Mouse (Mus musculus) lung, postnatal 0 days (tissue): ENCODE results near the gene Mlph. TPM values are rescaled to one million over a fixed set of nuclear protein-coding genes. Genes with fewer than 3 reads are reported as not detected.
A peak's percentile ranks its signal among the peaks of the same experiment; 100 is the strongest.

Experiments
- ATAC-seq: fragments of 200-750 bp; cut with Nextera tagmentation; 2 replicates; pipeline ENCODE4 v1.8.0; 2017; ENCODE audit warnings: moderate library complexity
- DNase-seq: peaks from one replicate; pipeline ENCODE4 v3.0.0-alpha.2; 2016; ENCODE audit warnings: low spot score
- H3K27ac ChIP-seq: fragments of 300-500 bp; sonication (generic); 2 replicates; pipeline ENCODE4 v1.5.1; 2014; ENCODE audit warnings: antibody characterized with exemption, mild to moderate bottlenecking, low read length, mixed read lengths
- H3K27me3 ChIP-seq: fragments of 300-500 bp; sonication (generic); replicated peaks from 2 replicates; pipeline ENCODE4 v1.6.1; 2014; ENCODE audit warnings: low read length, mixed read lengths; ENCODE audit not compliant: insufficient read depth
- H3K36me3 ChIP-seq: fragments of 300-500 bp; sonication (generic); 2 replicates; pipeline ENCODE4 v1.6.1; 2014; ENCODE audit warnings: low read length, mixed read lengths; ENCODE audit not compliant: insufficient read depth
- H3K4me1 ChIP-seq: fragments of 300-500 bp; sonication (generic); 2 replicates; pipeline ENCODE4 v1.6.1; 2014; ENCODE audit warnings: antibody characterized with exemption, low read depth, low read length, mixed read lengths; ENCODE audit not compliant: insufficient read depth
- H3K4me2 ChIP-seq: fragments of 300-500 bp; sonication (generic); replicated peaks from 2 replicates; pipeline ENCODE4 v1.6.1; 2014; ENCODE audit warnings: low read depth, mild to moderate bottlenecking, low read length, moderate library complexity, mixed read lengths
- H3K4me3 ChIP-seq: fragments of 300-500 bp; sonication (generic); 2 replicates; pipeline ENCODE4 v1.5.1; 2014; ENCODE audit warnings: low read depth, low read length
- H3K9ac ChIP-seq: fragments of 300-500 bp; sonication (generic); replicated peaks from 2 replicates; pipeline ENCODE4 v1.6.1; 2014; ENCODE audit warnings: low read depth, mild to moderate bottlenecking
- H3K9me3 ChIP-seq: fragments of 300-500 bp; sonication (generic); 2 replicates; pipeline ENCODE4 v1.6.1; 2016; ENCODE audit warnings: low read length, mixed read lengths
- CTCF ChIP-seq: IDR thresholded peaks from 2 replicates; pipeline ENCODE4 v1.5.1; 2016; ENCODE audit warnings: antibody characterized with exemption, mild to moderate bottlenecking
- EP300 ChIP-seq: IDR thresholded peaks from 2 replicates; pipeline ENCODE4 v1.6.1; 2016; ENCODE audit warnings: antibody characterized with exemption, mild to moderate bottlenecking, control low read depth
- WGBS: fragments of 180-500 bp; shearing (Covaris S2); extraction: QIAGEN DNeasy Blood & Tissue Kit; methylation state at CpG from one replicate; pipeline ENCODE4 v1.1.7; 2014; 5-methylcytosine and 5-hydroxymethylcytosine counted together
- polyA plus RNA-seq: library from polyadenylated mRNA; unstranded; fragments of >200 nt; fragmentation: Nextera tagmentation; extraction: Ambion mirVana; gene quantifications from 2 replicates; pipeline ENCODE4 v1.2.1, GENCODE M21; 2015

Gene Mlph
- polyA plus RNA-seq, 1 experiment from 2014 or later = 2.7 TPM

DNA sequence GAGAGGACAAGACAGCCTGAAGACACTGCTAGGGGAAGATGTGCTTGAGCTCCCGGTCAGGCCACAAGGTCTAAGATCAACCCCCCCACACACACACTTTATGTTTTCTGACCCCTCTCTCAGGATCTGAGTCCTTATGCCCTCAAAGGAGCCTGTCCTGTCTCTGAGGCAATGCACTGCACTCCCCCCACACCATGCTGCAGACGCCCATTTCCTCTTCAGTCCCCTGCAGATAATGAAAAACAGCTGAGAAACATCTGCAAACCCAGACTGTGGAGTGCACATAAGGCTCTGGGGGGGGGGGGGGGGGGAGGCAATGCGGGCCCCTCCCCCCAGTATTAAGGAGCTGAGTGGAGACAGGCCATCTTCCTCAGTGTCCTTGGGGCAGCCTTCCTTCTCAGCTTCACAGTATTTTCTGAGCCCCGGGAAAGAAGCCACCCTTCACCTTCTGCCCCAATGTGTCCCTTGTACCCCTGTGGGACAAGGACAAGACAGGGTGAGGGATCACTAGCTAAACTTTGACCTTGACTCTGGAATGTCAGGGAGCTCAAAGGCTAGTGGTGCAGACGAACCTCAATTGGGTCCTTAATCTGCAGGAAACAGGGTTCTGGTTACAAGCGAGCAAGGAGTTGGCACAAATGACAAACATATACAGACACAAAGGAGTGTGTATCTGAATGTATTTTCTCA, 29.0 kb upstream of the Mlph start:
- no peak overlapping the region for H3K27ac ChIP-seq
- 51% methylated on average over 5 of the region's 6 CpGs for WGBS
- H3K9me3 ChIP-seq = no peaks in the 10 kb centered on the region
- no peaks in the 10 kb centered on the region for H3K27me3 ChIP-seq
- H3K9ac ChIP-seq = no peak overlapping the region
- no peaks in the 10 kb centered on the region for H3K4me1 ChIP-seq
- H3K4me3 ChIP-seq = no peak overlapping the region
- TF ChIP-seq EP300 (no peak), CTCF (no peak)
- DNase-seq = peak; percentile 64
- no peaks in the 10 kb centered on the region for H3K36me3 ChIP-seq
- ATAC-seq = peak; percentile 91
- no peak overlapping the region for H3K4me2 ChIP-seq

DNA sequence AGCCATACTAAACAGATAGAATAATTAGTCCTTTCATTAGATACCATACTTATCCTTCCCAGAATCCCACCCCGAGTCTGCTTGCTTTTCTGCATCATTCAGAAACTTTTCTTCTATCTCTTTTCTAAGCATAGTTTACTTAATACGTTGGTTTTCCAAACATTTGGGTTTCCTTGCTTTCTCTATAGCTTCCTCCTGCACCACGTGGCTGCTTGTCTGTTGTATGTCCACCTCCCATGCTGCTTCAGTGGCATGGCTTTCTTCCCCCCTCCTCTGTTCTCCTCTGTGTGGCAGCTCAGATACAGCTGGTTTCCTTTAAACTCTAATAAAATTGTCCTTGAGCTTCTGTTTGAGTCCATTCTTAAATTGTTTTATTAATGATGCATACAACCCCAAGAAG, 20.4 kb upstream of the Mlph start:
- Histone ChIP-seq H3K4me1 (peaks cover 9% of the 10 kb centered on the region), H3K36me3 (no peaks in the 10 kb centered on the region), H3K27ac (no peak overlapping the region), H3K9ac (no peak overlapping the region), H3K9me3 (no peaks in the 10 kb centered on the region), H3K27me3 (no peaks in the 10 kb centered on the region), H3K4me2 (no peak overlapping the region), H3K4me3 (no peak overlapping the region)
- no peak for ATAC-seq
- no peak for TF ChIP-seq CTCF
- no peak for TF ChIP-seq EP300
- DNase-seq = no peak
- 34% methylated on average over 3 of the region's 3 CpGs for WGBS

DNA sequence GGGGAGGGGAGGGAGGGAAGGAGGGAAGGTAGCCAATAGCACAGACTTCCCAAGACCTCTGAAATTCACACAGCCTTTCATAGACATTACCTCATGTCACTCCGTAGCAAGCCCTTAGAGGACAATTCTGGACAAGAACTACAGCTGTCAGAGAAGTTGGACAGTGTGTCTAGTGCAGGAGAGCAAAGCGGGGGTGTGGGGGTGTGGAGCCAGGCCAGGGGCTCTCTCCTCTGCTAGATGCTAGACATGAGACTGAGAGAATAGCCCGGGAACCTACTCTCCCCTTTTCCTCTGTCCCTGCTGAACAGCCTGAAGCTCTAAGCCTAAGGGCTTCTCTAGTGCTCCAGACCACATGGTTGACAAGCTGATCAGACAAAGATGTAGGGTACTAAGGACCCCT, 19.9 kb upstream of the Mlph start:
- Histone ChIP-seq H3K4me1 (peaks cover 9% of the 10 kb centered on the region), H3K27me3 (no peaks in the 10 kb centered on the region), H3K36me3 (no peaks in the 10 kb centered on the region), H3K27ac (no peak overlapping the region), H3K4me3 (no peak overlapping the region), H3K4me2 (no peak overlapping the region), H3K9ac (no peak overlapping the region), H3K9me3 (no peaks in the 10 kb centered on the region)
- WGBS = 62% methylated on average over 3 of the region's 3 CpGs
- DNase-seq (no peak), ATAC-seq (no peak)
- TF ChIP-seq EP300 = no peak
- no peak for TF ChIP-seq CTCF

DNA sequence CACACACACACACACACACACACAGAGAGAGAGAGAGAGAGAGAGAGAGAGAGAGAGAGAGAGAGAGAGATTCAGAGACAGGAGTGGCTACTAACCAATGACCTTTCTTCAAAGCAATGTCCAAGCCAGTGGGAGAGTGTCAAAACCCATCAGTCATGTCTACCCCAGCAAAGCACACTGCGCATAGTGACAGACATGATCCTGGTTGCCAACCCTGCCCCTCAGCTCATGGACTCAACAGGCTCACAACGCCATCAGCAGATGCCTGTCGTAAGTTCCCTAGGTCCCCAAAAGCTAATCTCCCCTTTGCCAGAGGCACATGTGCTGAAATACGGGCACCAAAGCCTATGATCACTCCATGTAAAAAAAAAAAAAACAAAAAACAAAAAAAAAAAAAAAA, 18.6 kb upstream of the Mlph start:
- no peaks in the 10 kb centered on the region for H3K36me3 ChIP-seq
- ATAC-seq (no peak), DNase-seq (no peak)
- H3K27ac ChIP-seq = peak overlapping the region; percentile 66
- 84% methylated on average over 4 of the region's 4 CpGs for WGBS
- H3K9ac ChIP-seq = no peak overlapping the region
- H3K4me3 ChIP-seq = no peak overlapping the region
- no peak overlapping the region for H3K4me2 ChIP-seq
- peaks cover 9% of the 10 kb centered on the region for H3K4me1 ChIP-seq
- no peaks in the 10 kb centered on the region for H3K9me3 ChIP-seq
- no peak for TF ChIP-seq CTCF
- no peak for TF ChIP-seq EP300
- no peaks in the 10 kb centered on the region for H3K27me3 ChIP-seq

DNA sequence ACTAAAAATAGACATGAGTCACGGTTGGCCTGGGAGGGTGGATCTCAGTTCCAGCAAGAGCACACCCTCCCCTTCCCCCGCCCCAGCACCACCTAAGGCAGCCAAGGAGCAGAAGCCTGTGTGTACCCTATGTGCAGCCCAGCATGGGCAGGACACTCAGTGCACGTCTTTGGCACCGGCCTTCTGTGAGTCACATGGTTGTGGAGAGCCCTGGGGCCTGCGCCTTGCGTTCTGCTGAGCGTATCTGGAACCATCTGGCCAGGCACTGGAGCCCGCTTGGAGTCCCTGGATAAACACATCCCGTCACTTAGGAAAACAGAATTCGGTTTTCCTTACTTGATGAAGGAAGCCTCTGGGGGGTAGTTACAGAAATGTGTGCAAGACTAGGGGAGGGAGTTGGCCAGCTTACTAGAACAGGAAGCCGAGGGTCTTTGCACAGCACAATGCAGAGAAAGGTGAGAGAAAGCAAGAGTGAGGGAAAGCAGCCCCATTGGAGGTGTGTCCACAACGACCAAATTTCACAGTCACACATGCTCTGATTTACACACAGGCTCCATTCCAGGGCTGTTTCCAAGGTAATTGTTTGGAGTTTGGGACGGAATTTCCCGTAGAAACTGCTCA, 18.0 kb upstream of the Mlph start:
- 25% methylated on average over 14 of the region's 14 CpGs for WGBS
- no peak overlapping the region for H3K4me3 ChIP-seq
- no peaks in the 10 kb centered on the region for H3K27me3 ChIP-seq
- H3K27ac ChIP-seq = peak overlapping the region; percentile 66
- ATAC-seq = peak; percentile 96
- H3K4me2 ChIP-seq = no peak overlapping the region
- H3K9ac ChIP-seq = no peak overlapping the region
- DNase-seq = peak; percentile 83
- no peaks in the 10 kb centered on the region for H3K36me3 ChIP-seq
- H3K4me1 ChIP-seq = peaks cover 9% of the 10 kb centered on the region
- H3K9me3 ChIP-seq = no peaks in the 10 kb centered on the region
- TF ChIP-seq EP300 (no peak), CTCF (no peak)

DNA sequence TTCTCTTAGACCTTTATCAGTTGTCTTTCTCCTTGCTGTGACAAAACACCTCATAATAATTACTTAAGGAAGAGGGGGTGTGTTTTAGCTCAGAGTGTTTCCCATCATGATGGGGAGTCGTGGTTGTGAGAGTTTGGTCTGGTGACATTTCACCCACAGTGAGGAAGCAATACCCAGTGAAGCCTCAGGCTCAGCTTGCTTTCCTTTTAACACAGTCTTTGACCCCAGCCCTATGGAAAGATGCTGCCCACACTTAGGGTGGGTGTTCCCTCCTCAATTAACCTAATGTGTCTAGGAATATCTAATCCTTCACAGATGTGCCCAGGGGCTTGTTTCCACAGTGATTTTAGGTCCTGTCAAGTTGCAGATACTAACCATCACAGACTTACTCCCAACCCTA, 16.9 kb upstream of the Mlph start:
- no peaks in the 10 kb centered on the region for H3K27me3 ChIP-seq
- no peak overlapping the region for H3K4me3 ChIP-seq
- H3K9ac ChIP-seq = no peak overlapping the region
- H3K4me1 ChIP-seq = peaks cover 9% of the 10 kb centered on the region
- 20% methylated on average over 1 of the region's 1 CpGs for WGBS
- DNase-seq (no peak), ATAC-seq (no peak)
- H3K27ac ChIP-seq = no peak overlapping the region
- H3K9me3 ChIP-seq = no peaks in the 10 kb centered on the region
- no peak for TF ChIP-seq CTCF
- no peak for TF ChIP-seq EP300
- no peak overlapping the region for H3K4me2 ChIP-seq
- H3K36me3 ChIP-seq = no peaks in the 10 kb centered on the region
